Mouse (Mus musculus): ENCODE data around the gene Blvrb.
A peak's percentile ranks its signal among the peaks of the same experiment; 100 is the strongest.

Blvrb gene

GRCm38 (mm10) chr7:27447419-27448286 is at the start of gene Blvrb, which contains the start of gene Sptbn4:
Gene Blvrb, plus strand, starts transcription at chr7:27447978.
Gene Sptbn4, minus strand, starts transcription at chr7:27447686.
- DNase-seq (ENCODE audit: extremely low spot score, low spot score): peak; percentile 97

DNA sequence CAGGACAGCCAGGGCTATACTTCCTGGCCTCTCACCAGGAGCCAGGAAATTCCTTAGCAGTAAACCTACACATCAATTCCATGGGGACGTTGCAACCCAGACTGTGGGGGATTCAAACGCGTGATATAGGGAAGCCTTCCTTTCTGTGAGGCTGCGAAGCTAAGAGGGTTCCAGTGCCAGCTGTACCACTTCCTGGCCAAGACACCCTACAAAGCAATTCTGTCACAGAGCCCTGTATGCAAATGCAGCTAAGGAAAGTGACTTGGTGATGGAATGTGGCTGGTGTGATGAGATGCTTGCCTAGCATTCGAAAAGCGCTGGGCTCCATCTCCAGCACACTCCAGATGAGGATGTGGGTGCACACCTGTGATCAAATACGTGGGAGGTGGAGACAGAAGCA is 47.2 kb upstream of the Blvrb start:
- no peak for DNase-seq (ENCODE audit: extremely low spot score, low spot score)

DNA sequence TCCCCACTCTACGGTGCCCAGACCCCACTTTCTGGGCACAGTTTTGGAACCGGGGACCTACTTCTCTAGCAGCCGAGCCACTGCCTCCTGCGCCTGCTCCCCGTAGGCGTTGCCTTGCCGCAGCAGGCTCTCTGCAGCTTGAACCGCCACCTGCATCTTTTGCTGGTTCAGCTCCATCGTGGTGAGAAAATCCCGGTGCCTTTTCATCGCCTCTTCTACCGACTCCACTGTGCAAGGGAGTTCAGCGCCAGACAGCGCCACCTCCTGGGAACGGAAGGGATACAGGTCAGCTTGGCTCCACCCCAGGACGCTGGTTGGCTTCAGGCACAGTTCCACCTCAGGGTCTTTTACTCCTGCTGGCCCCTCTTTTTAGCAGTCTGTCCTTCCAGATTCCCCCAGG is 45.1 kb upstream of the Blvrb start:
- DNase-seq (ENCODE audit: extremely low spot score, low spot score): peak; percentile 61

DNA sequence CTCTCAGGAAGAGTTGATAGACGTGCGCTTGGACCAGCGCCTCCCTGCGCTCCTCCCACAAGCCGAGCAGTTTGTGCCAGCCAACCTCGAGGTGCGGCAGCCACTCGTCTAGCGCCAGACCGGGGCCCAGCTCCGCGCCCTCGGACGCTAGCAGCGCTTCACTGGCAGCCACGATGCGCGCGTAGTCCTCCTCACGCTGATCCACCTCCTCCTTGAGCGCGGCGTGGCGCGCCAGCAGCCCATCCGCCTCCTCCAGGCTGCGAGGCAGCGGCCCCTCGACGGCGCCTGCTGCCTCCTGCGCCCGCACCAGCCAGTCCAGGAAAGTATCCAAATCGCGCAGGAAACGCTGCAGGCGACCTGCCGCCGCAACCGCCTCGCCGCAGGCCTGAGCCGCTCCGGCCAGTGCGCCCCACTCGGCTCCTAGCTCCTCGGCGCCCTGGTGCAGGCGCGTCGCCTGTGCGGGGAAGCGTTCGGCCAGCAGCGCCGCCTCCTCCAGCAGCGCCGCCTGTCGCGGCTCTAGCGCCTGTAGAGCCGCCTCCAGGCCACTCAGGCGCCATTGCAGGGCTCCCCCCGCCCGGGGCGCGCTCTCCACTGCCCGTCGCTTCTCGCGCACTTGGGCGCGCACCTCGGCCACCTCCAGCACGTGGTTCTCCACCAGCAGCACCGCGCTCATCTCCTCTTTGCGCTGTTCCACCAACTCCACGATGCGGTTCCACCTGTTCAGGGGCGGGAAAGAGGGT is 43.4 kb upstream of the Blvrb start:
- DNase-seq (ENCODE audit: extremely low spot score, low spot score): no peak

- DNase-seq (ENCODE audit: extremely low spot score, low spot score): no peak
Measured at GRCm38 (mm10) chr7:27406481-27406880, 41.3 kb upstream of the Blvrb start.

DNA sequence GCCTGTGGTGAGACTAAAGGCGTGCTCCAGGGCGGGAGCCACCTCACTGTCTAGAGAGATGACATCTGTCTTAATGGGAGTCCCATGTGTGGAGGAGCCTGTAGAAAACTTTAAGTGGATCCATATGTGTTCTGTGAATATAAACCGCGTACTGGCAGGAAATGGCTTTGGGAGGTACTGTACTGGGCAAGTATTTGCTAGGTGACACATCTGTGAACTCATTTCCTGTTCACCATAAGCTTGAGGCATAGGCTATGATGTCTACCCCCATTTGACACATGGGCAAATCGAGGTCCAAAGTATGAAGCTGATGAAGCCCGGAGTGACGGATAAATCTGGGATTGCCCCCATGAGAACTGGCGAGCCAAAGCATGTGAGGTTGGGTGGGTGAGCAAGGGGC is 40.0 kb upstream of the Blvrb start:
- no peak for DNase-seq (ENCODE audit: extremely low spot score, low spot score)

DNA sequence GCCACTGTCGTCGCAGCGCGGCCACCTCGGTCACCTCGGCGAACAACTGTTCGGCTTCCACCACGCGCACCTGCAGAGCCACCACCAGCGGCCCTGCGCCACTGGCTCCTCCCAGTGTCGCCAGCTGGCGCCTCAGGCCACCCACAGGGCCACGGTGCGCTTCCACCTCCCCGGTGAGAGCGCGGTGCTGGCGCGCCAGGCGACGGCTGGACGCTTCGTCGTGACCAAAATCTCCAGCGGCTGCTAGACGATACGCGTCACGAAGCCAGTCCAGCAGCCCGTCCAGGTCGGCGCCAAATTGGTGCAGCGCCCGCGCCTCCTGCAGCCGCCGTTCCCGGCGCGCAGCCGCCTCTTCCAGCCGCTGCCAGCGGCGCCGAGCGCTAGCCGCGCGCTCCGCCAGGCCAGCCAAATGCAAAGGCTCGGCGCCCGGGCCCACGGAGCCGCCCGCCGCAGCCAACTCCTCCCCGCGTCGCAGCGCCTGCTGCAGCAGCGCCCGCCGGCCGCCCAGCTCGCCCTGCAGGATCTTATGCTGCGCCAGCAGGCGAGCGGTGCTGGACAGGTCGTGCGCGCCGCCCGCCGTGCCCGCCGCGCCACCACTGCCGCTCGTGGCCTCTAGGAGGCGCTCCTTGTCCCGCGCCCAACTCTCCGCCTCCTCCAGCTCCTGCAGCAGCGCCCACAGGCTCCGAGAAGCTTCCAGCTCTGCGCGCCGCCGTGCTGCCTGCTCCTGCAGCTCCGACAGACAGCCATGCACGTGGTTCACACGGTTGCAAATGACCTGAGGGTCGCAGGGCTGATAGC is 39.2 kb upstream of the Blvrb start:
- peak; percentile 85 for DNase-seq (ENCODE audit: extremely low spot score, low spot score)

GRCm38 (mm10) chr7:27417151-27417550 is 30.6 kb upstream of the Blvrb start:
- no peak for DNase-seq (ENCODE audit: extremely low spot score, low spot score)

DNA sequence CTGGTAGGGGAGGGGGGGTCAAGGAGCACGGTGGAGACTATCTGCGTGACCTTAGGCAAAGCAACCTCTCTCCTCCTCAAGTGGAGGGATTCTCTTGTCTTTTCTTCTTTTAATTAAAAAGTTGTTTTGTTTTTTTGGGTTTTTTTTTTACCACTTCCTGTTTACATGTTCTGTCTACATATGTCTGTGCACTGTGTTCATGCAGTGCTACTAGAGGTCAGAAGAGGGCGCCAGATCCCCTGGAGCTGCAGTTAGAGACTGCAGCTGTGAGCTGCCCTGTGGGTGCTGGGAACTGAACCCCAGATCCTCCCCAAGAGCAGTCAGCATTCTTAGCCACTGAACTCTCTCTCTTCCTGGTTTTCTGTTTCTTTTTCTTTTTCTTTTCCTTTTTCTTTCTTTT is 28.7 kb upstream of the Blvrb start:
- DNase-seq (ENCODE audit: extremely low spot score, low spot score): no peak

- DNase-seq (ENCODE audit: extremely low spot score, low spot score): no peak
Measured at GRCm38 (mm10) chr7:27423556-27424326, 24.0 kb upstream of the Blvrb start.

DNA sequence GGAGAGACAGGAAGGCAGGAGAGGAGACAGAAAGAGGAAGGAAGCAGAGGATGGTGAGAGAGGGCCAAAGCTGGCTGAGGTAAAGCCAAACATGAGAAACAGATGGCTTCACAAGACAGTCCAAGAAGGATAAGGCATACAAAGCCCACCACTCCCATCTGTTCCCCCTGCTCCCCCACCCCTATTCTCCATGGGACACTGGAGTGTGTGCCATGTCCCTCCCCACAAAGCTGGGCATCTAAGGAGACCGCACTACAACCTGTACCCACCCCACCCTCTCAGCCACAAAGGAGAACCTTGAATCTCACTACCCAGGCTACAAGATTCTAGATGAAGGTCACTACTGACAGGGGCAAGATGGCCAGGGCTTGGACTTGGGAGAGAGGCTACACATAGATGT is 20.4 kb upstream of the Blvrb start:
- DNase-seq (ENCODE audit: extremely low spot score, low spot score): no peak

GRCm38 (mm10) chr7:27428002-27428401 is 19.8 kb upstream of the Blvrb start:
- DNase-seq (ENCODE audit: extremely low spot score, low spot score): no peak

GRCm38 (mm10) chr7:27429135-27429534 is 18.6 kb upstream of the Blvrb start:
- DNase-seq (ENCODE audit: extremely low spot score, low spot score): no peak

GRCm38 (mm10) chr7:27433349-27433748 is 14.4 kb upstream of the Blvrb start:
- DNase-seq (ENCODE audit: extremely low spot score, low spot score): no peak

GRCm38 (mm10) chr7:27433794-27434193 is 14.0 kb upstream of the Blvrb start:
- DNase-seq (ENCODE audit: extremely low spot score, low spot score): no peak

DNA sequence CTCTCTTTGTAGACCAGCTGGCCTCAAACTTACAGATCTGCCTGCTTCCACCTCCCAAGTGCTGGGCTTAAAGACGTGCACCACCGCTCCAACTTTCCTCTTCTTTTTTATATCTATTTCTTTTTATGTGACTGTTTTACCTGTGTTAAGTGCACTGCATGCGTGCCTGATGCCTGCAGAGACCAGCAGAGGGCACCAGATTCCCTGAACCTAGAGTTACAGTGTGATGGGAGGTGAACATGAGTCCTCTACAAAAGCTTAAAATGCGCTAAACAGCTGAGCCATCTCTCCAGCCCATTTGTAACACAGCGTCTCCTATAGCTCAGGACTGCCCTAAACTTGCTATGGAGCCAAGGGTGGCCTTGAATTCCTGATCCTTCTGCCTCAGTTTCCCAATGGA is 10.2 kb upstream of the Blvrb start:
- DNase-seq (ENCODE audit: extremely low spot score, low spot score): no peak

DNA sequence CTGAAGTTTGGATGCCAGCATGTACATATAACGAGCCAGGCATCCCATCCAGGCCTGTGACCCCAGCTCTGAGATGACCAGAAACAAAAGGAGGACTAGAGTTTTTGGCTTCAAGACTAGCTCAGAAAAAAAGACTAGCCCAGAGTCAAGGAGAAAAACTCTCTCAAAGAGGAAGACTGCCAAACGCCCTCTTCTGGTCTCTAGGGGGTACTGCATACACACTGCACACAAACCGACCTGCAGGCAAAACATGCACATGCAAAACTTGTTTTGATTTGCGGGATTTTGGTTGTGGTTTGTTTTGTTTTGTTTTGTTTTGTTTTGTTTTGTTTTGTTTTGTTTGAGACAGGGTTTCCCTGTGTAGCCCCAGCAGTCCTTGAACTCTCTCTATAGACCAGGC is 7.8 kb upstream of the Blvrb start:
- no peak for DNase-seq (ENCODE audit: extremely low spot score, low spot score)

DNA sequence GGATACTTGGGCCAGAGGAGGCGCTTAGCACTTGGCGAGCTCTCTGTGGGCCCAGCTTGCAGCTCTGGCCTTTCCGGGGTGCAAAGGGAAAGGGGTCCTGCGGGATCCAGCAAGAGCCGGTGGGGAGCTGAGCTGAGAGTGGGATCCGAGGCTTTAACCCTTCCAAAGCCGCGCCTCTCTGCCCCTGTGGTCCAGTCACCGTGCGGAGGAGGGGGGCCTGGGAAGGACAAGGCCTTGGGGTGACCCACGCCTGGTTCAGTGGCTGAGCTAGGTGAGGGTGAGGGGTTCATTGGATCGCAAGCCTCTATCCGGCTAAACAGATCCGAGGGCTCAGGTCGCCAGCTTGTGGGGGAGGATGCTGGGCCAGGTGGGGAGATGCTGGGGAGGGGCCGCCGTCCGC is 1.7 kb upstream of the Blvrb start:
- DNase-seq (ENCODE audit: extremely low spot score, low spot score): peak; percentile 30

DNA sequence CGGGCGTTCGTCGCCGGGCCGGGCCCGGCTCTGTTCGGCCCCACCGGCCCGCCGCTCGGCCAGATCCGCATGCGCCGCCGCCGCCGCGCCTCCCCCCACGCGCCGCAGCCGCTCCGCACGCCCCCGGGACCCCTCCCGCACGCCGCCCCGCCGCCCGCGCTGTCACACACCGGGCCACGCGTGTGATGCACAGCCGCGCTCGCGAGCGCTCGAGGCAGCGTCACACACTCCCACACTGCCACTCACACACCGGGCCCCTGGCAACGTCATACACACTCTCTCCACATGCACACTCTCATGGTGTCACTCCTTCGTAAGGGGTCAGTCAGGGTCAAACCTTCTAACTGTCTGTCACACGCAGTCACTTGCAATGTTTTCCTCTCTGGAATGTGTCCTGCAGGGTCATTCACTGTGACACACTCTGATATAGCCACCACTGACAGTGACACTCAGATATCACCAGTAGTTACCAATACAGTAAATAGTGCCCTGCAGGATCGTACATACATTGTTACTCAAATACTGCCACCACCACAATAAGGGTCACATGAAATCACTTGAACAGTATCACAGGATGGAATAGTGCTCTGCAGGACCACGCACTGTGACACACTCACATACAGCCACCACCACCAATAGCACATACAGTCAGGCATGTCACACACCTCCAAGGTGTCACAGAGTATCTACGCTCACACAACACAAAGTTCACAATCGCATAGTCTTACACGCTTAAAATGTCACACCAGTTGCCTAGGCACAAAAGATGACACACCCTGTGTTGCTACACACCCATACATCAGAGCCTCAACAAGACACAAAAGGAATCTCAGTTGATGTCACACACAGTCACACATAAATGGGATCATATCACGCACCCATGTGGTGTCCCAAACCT is 1.0 kb upstream of the Blvrb start:
- DNase-seq (ENCODE audit: extremely low spot score, low spot score): peak; percentile 37
